12 mouse cellular contexts compared by ENCODE assay signal in genomic region chr10:89343716-89344115, GRCm38 (mm10). TPM values are rescaled to one million over a fixed set of nuclear protein-coding genes. Genes with fewer than 3 reads are reported as not detected.
DNase-seq lines count a peak whose midpoint lies in the region; ATAC-seq and TF ChIP-seq lines count a peak whose summit lies in the region.
"Had no signal": no experiment of that assay in that cellular context is flagged by ENCODE, and none has a peak within 500 bp of the region (broad histone marks: within the 10 kb centered on the region; RNA-seq: fewer than 3 reads in every experiment).

No protein-coding gene starts in this region.

- H3K4me2 ChIP-seq in forebrain, embryonic 14.5 days (ENCODE audit: low read length): no peak overlapping the region
- no peak overlapping the region for H3K4me2 ChIP-seq in forebrain, embryonic 11.5 days (ENCODE audit: low read depth, low read length, severe bottlenecking)
- H3K4me2 ChIP-seq in kidney, postnatal 0 days (ENCODE audit: low read length): no peak overlapping the region
- no peak overlapping the region for H3K4me2 ChIP-seq in kidney, embryonic 14.5 days (replicated peaks; ENCODE audit: low read depth, low read length)
- peak overlapping the region; percentile 86; the same call in 1 of the 2 replicates for H3K4me2 ChIP-seq in hindbrain, embryonic 14.5 days (replicated peaks)

- DNase-seq in forebrain, embryonic 14.5 days (ENCODE audit: low spot score): peak; percentile 4
- no peak for DNase-seq in forebrain, embryonic 11.5 days (ENCODE audit: low spot score)
- DNase-seq in kidney, postnatal 0 days (ENCODE audit: low spot score): peak; percentile 12
- DNase-seq in embryonic facial prominence, embryonic 10.5 days (ENCODE audit: low spot score): peak; percentile 11
- DNase-seq in hindbrain, embryonic 14.5 days (ENCODE audit: low spot score): no peak
- no peak for DNase-seq in urinary bladder, postnatal 25 days (ENCODE audit: low spot score)
- DNase-seq in natural killer cell, adult 2 months (ENCODE audit: low spot score in 2 of 2): no peak
- DNase-seq: cerebellum, adult 8-10 months; thymus, adult 18-20 months had no signal

- WGBS in forebrain, embryonic 14.5 days: 22% methylated on average over 8 of the region's 8 CpGs
- 18% methylated on average over 8 of the region's 8 CpGs for WGBS in forebrain, embryonic 11.5 days
- 20% methylated on average over 8 of the region's 8 CpGs for WGBS in kidney, postnatal 0 days
- WGBS in kidney, embryonic 14.5 days: 22% methylated on average over 8 of the region's 8 CpGs
- 24% methylated on average over 8 of the region's 8 CpGs for WGBS in embryonic facial prominence, embryonic 10.5 days
- 24% methylated on average over 8 of the region's 8 CpGs for WGBS in hindbrain, embryonic 14.5 days

- peaks cover 5% of the 10 kb centered on the region; the same call in 1 of the 2 replicates for H3K4me1 ChIP-seq in forebrain, embryonic 14.5 days (ENCODE audit: control insufficient read depth, insufficient read depth, low read length)
- H3K4me1 ChIP-seq in forebrain, embryonic 11.5 days (replicated peaks; ENCODE audit: control insufficient read depth, insufficient read depth, low read length): no peaks in the 10 kb centered on the region
- H3K4me1 ChIP-seq in kidney, postnatal 0 days (replicated peaks; ENCODE audit: insufficient read depth, low read length): 0 out of 2 replicates have a peak, but pooled peaks cover 5% of the 10 kb centered on the region
- H3K4me1 ChIP-seq in kidney, embryonic 14.5 days (ENCODE audit: control insufficient read depth, insufficient read depth, low read length): no peaks in the 10 kb centered on the region
- peaks cover 10% of the 10 kb centered on the region for H3K4me1 ChIP-seq in embryonic facial prominence, embryonic 10.5 days
- peaks cover 5% of the 10 kb centered on the region; the same call in 1 of the 2 replicates for H3K4me1 ChIP-seq in hindbrain, embryonic 14.5 days (replicated peaks; ENCODE audit: control insufficient read depth, insufficient read depth, low read length)

- no peaks in the 10 kb centered on the region for H3K9me3 ChIP-seq in forebrain, embryonic 14.5 days (replicated peaks; ENCODE audit: control insufficient read depth, low read length)
- no peaks in the 10 kb centered on the region for H3K9me3 ChIP-seq in forebrain, embryonic 11.5 days (ENCODE audit: control insufficient read depth, low read length)
- no peaks in the 10 kb centered on the region for H3K9me3 ChIP-seq in kidney, postnatal 0 days (replicated peaks; ENCODE audit: low read length)
- H3K9me3 ChIP-seq in kidney, embryonic 14.5 days (ENCODE audit: control insufficient read depth, low read length): no peaks in the 10 kb centered on the region
- no peaks in the 10 kb centered on the region for H3K9me3 ChIP-seq in embryonic facial prominence, embryonic 10.5 days
- H3K9me3 ChIP-seq in hindbrain, embryonic 14.5 days (ENCODE audit: control insufficient read depth, low read length): no peaks in the 10 kb centered on the region
- H3K9me3 ChIP-seq: liver, embryonic 12.5 days had no signal

- ATAC-seq in forebrain, embryonic 14.5 days: no peak
- no peak for ATAC-seq in forebrain, embryonic 11.5 days (replicated peaks; ENCODE audit: low FRiP score)
- ATAC-seq in kidney, postnatal 0 days (replicated peaks; ENCODE audit: low FRiP score, low read depth): no peak
- no peak for ATAC-seq in kidney, embryonic 14.5 days (ENCODE audit: low FRiP score, low TSS enrichment)
- no peak for ATAC-seq in hindbrain, embryonic 14.5 days (ENCODE audit: low FRiP score)
- ATAC-seq: liver, embryonic 12.5 days had no signal

- no peak for TF ChIP-seq CTCF in kidney, postnatal 0 days (IDR thresholded peaks at IDR 0.05; ENCODE audit: low read depth)

- no peaks in the 10 kb centered on the region for H3K36me3 ChIP-seq in forebrain, embryonic 14.5 days (ENCODE audit: control insufficient read depth, insufficient read depth, low read length)
- no peaks in the 10 kb centered on the region for H3K36me3 ChIP-seq in forebrain, embryonic 11.5 days (ENCODE audit: control insufficient read depth, insufficient read depth, low read length)
- H3K36me3 ChIP-seq in kidney, postnatal 0 days (ENCODE audit: insufficient read depth, low read length): no peaks in the 10 kb centered on the region
- H3K36me3 ChIP-seq in kidney, embryonic 14.5 days (ENCODE audit: control insufficient read depth, insufficient read depth, low read length): no peaks in the 10 kb centered on the region
- H3K36me3 ChIP-seq in embryonic facial prominence, embryonic 10.5 days (replicated peaks): no peaks in the 10 kb centered on the region
- no peaks in the 10 kb centered on the region for H3K36me3 ChIP-seq in hindbrain, embryonic 14.5 days (replicated peaks; ENCODE audit: control insufficient read depth, insufficient read depth)
- H3K36me3 ChIP-seq: G1E; liver, embryonic 12.5 days had no signal

- H3K27me3 ChIP-seq in forebrain, embryonic 14.5 days (replicated peaks; ENCODE audit: control insufficient read depth, insufficient read depth, low read length): peaks cover 36% of the 10 kb centered on the region
- H3K27me3 ChIP-seq in forebrain, embryonic 11.5 days (ENCODE audit: control insufficient read depth, insufficient read depth, low read length): peaks cover 31% of the 10 kb centered on the region
- H3K27me3 ChIP-seq in kidney, postnatal 0 days (ENCODE audit: insufficient read depth, low read length): peaks cover 16% of the 10 kb centered on the region
- H3K27me3 ChIP-seq in kidney, embryonic 14.5 days (ENCODE audit: control insufficient read depth, insufficient read depth, low read length): peaks cover 30% of the 10 kb centered on the region
- peaks cover 51% of the 10 kb centered on the region for H3K27me3 ChIP-seq in embryonic facial prominence, embryonic 10.5 days (replicated peaks; ENCODE audit: low read depth, poor library complexity, severe bottlenecking)
- H3K27me3 ChIP-seq in hindbrain, embryonic 14.5 days (ENCODE audit: control insufficient read depth, insufficient read depth, low read length): peaks cover 40% of the 10 kb centered on the region

- no peak overlapping the region for H3K27ac ChIP-seq in forebrain, embryonic 14.5 days (ENCODE audit: low read depth, low read length)
- H3K27ac ChIP-seq in forebrain, embryonic 11.5 days (ENCODE audit: low read depth, low read length): no peak overlapping the region
- H3K27ac ChIP-seq in kidney, postnatal 0 days: no peak overlapping the region
- no peak overlapping the region for H3K27ac ChIP-seq in kidney, embryonic 14.5 days (ENCODE audit: low read depth, low read length)
- H3K27ac ChIP-seq in embryonic facial prominence, embryonic 10.5 days (replicated peaks): no peak overlapping the region
- no peak overlapping the region for H3K27ac ChIP-seq in hindbrain, embryonic 14.5 days
- H3K27ac ChIP-seq: liver, embryonic 12.5 days had no signal

- H3K4me3 ChIP-seq in forebrain, embryonic 14.5 days (ENCODE audit: low read depth, low read length): no peak overlapping the region
- no peak overlapping the region for H3K4me3 ChIP-seq in forebrain, embryonic 11.5 days (ENCODE audit: low read depth, low read length)
- no peak overlapping the region for H3K4me3 ChIP-seq in kidney, postnatal 0 days (replicated peaks; ENCODE audit: low read depth, low read length)
- H3K4me3 ChIP-seq in kidney, embryonic 14.5 days (ENCODE audit: low read length): no peak overlapping the region
- H3K4me3 ChIP-seq in embryonic facial prominence, embryonic 10.5 days: no peak overlapping the region
- no peak overlapping the region for H3K4me3 ChIP-seq in hindbrain, embryonic 14.5 days (replicated peaks; ENCODE audit: low read length)

- H3K9ac ChIP-seq in forebrain, embryonic 14.5 days (ENCODE audit: low read length): no peak overlapping the region
- H3K9ac ChIP-seq in forebrain, embryonic 11.5 days (ENCODE audit: low read length): no peak overlapping the region
- H3K9ac ChIP-seq in kidney, postnatal 0 days (ENCODE audit: low read depth, low read length): no peak overlapping the region
- no peak overlapping the region for H3K9ac ChIP-seq in kidney, embryonic 14.5 days (ENCODE audit: low read depth, low read length)
- no peak overlapping the region for H3K9ac ChIP-seq in hindbrain, embryonic 14.5 days
- H3K9ac ChIP-seq: liver, embryonic 12.5 days had no signal

RNA-seq across cellular contexts. Expression of gene Ano4, which starts 0.8 kb away (rescaled TPM):
- polyA plus RNA-seq in forebrain, embryonic 14.5 days (2014; fragmentation: Nextera tagmentation; extraction: Ambion mirVana): 4.7 and 5.9 TPM in 2 replicates
- polyA plus RNA-seq in forebrain, embryonic 11.5 days (2014; fragmentation: Nextera tagmentation; extraction: Ambion mirVana): 0.87 and 1.1 TPM in 2 replicates
- polyA plus RNA-seq in kidney, postnatal 0 days (2015; fragmentation: Nextera tagmentation; extraction: Ambion mirVana): 2.0 and 2.4 TPM in 2 replicates
- polyA plus RNA-seq in kidney, embryonic 14.5 days (2014; fragmentation: Nextera tagmentation; extraction: Ambion mirVana): 5.4 and 6.9 TPM in 2 replicates
- polyA plus RNA-seq in embryonic facial prominence, embryonic 10.5 days (2016; fragmentation: Nextera tagmentation; extraction: Ambion mirVana): 0.20 and 0.95 TPM in 2 replicates
- 9.3 and 12.8 TPM in 2 replicates for polyA plus RNA-seq in hindbrain, embryonic 14.5 days (2014; fragmentation: Nextera tagmentation; extraction: Ambion mirVana)
- polyA plus RNA-seq: G1E had no signal

Comparison
In these comparisons a context has a peak if more than half of its experiments do, and no peak if none do; other contexts are left out.
1. DNase-seq: peak in forebrain, embryonic 14.5 days (single experiment), kidney, postnatal 0 days (single experiment) and embryonic facial prominence, embryonic 10.5 days (single experiment); none in forebrain, embryonic 11.5 days (single experiment), hindbrain, embryonic 14.5 days (single experiment), urinary bladder, postnatal 25 days (single experiment) and natural killer cell, adult 2 months (0 of 2).